Mouse (Mus musculus): Measurements from ENCODE around the gene Prss2. TPM values are rescaled to one million over a fixed set of nuclear protein-coding genes. Genes with fewer than 3 reads are reported as not detected.

Prss2 gene
- polyA plus RNA-seq (2012; fragmentation: generic; extraction: Trizol): under 1 TPM in 1 of 2 experiments, not detected in 1; 0.75 TPM

GRCm38 (mm10) chr6:41521487-41521886 lies at the start of gene Prss2:
Prss2 (plus strand) TSS chr6:41521787.

Other genes starting within 250 kb of the Prss2 start
- not detected for gene Try4, start 219.5 kb upstream of the Prss2 start, polyA plus RNA-seq (2012; fragmentation: generic; extraction: Trizol)
- not detected for gene Try5, start 204.9 kb upstream of the Prss2 start, polyA plus RNA-seq (2012; fragmentation: generic; extraction: Trizol)
- gene Try10, start 167.7 kb upstream of the Prss2 start, polyA plus RNA-seq (2012; fragmentation: generic; extraction: Trizol): not detected
- gene Prss3, start 144.1 kb upstream of the Prss2 start, polyA plus RNA-seq (2012; fragmentation: generic; extraction: Trizol): not detected
- not detected for gene Gm5771, start 129.4 kb upstream of the Prss2 start, polyA plus RNA-seq (2012; fragmentation: generic; extraction: Trizol)
- gene Gm10334, start 75.6 kb upstream of the Prss2 start, polyA plus RNA-seq (2012; fragmentation: generic; extraction: Trizol): not detected
- not detected for gene Prss1, start 62.9 kb upstream of the Prss2 start, polyA plus RNA-seq (2012; fragmentation: generic; extraction: Trizol)
- 100 to 1,000 TPM in 1 of 2 experiments, 10 to 100 TPM in 1; 19.8 to 104 TPM for gene Ephb6, start 83.7 kb downstream of the Prss2 start, polyA plus RNA-seq (2012; fragmentation: generic; extraction: Trizol)
- under 1 TPM; 0.01 to 0.53 TPM for gene Trpv6, start 114.6 kb downstream of the Prss2 start, polyA plus RNA-seq (2012; fragmentation: generic; extraction: Trizol)
- gene Trpv5, start 159.0 kb downstream of the Prss2 start, polyA plus RNA-seq (2012; fragmentation: generic; extraction: Trizol): not detected
- not detected for gene Llcfc1, start 162.6 kb downstream of the Prss2 start, polyA plus RNA-seq (2012; fragmentation: generic; extraction: Trizol)
- gene Kel, start 182.6 kb downstream of the Prss2 start, polyA plus RNA-seq (2012; fragmentation: generic; extraction: Trizol): not detected